Mouse (Mus musculus) heart, adult 8-10 months (tissue): ENCODE results near the gene Mid1. TPM values are rescaled to one million over a fixed set of nuclear protein-coding genes. Genes with fewer than 3 reads are reported as not detected.
"Not testable (repeated sequence)": the region's sequence is repeated elsewhere in the genome, so short reads cannot be mapped to it uniquely, and the experiment has no call there.

Experiments
- DNase-seq: peaks from one replicate; pipeline ENCODE4 v3.0.0; 2022; ENCODE audit warnings: low spot score
- total RNA-seq, 4 experiments: library from RNA; stranded (reverse); gene quantifications; 2 replicates each; pipeline ENCODE4 v1.2.4; 2022

Mid1 gene
- total RNA-seq, 4 experiments from 2014 or later: 2.7 to 4.7 (median 3.4) TPM

GRCm38 (mm10) chrX:169882220-169882609, 197.2 kb downstream of the Mid1 start:
- no peak for DNase-seq

DNA sequence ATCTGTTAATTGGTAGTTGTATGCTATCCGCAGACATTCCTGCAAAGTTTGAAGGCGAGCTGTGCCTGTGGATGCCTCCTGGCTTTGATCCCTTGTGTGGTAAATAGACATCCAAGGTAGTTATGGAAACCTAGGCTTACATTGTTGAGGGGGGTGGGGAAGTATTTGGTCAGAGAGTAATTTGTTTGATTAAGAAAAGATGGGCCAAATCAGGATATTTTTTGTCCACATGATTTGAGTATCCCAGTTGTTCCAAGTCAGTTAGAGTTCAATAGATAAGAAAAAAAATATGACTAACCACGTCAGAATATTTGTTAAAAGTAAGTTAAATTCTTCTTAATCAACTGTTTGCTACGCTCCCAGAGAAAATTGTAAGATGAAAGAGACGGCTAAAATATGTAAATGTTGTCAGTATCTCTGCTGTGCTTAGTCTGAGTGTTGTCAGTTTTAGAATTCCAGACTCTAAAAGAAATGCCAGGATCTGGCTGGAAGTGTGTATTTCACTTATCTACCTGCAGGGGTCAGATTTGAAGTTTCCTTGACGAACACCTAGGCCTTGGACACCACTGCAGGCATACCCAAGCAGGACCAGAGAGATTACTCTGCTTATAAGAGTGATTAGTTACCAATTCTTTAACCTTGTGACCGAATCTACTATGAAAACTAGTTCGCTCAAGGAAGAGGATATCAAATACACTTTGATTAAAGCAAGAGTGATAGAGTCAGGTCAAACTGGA, 198.7 kb downstream of the Mid1 start:
- no peak for DNase-seq

- no peak for DNase-seq
Measured at GRCm38 (mm10) chrX:169890541-169890940, 205.5 kb downstream of the Mid1 start.

DNA sequence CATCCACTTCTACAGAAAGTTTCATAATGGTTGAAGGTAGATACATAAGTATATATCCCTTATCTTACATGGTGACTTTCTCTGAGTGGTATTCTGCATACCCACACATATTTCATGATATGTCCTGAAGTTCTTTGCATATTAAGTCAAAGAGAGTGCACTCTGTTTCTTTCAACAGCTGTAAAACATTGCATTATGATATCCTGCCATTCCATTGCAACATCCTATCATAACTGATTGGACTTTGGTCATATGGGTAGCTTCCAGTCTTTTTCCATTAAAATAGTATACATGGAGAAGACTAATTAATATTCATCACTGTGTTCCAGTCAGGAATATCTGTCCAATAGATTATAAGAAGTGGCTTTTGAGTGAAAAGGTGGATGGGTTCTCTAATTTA, 207.1 kb downstream of the Mid1 start:
- DNase-seq: no peak

DNA sequence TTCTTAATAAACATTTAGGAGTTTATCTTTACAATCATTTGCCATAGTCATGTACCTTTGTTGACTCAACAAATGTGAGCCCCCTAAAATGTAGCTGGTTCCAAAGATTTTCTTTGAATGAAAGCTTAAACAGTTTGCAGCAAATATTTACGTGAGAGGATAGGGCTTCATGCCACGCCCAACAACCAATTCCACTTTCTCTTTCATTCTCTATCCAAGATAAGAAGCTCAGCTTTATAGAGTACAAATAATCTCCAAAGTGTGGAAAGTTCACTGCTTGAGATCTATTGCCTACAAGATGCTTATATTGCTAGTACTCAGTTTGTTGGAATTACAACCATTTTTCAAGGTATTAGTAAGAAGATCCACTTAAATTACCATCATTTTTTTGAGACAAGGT, 207.6 kb downstream of the Mid1 start:
- DNase-seq: no peak

GRCm38 (mm10) chrX:169899227-169899950, 214.4 kb downstream of the Mid1 start:
- no peak for DNase-seq

DNA sequence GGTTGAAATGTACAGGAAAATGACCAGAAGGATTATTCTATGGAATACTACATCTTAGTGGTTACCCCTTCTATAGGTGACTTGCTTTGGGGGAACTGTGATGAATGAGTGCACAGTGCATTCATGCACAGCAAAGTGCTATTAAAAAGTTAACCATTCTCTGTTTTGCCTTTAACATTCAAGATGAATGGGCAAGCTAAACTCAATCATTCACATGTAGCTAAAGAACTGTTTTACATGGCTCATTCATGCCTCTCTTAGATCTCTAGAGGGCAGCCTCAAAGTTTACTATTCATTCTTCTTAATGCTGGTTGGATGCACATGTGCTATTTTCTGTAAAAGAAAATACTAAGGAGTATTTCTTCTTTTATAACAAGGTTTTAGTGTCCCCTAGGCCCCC, 217.9 kb downstream of the Mid1 start:
- DNase-seq: no peak

GRCm38 (mm10) chrX:169903656-169904055, 218.7 kb downstream of the Mid1 start:
- no peak for DNase-seq

- DNase-seq: no peak
Measured at GRCm38 (mm10) chrX:169906054-169906508, 221.1 kb downstream of the Mid1 start.

DNA sequence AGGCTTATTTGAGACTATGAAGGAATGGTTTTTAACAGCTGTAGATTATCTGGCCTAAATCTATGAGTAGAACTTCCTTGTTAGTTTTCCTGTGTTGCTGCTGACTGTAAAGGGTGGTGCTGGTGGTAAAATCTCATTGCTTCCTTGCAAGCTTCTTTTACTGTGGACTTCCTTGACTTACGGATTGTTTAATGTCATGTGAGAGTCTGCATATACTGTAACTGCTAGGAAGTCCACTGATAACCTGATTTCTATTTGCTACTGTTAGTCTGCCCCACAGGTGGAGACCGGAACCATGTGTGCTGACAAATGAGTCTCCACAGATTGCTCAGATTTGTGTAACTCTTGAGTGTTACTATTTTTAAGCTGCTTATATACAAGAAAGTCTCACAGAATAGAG, 224.9 kb downstream of the Mid1 start:
- DNase-seq: no peak

- DNase-seq: no peak
Measured at GRCm38 (mm10) chrX:169915738-169916137, 230.7 kb downstream of the Mid1 start.

GRCm38 (mm10) chrX:169922541-169922940, 237.5 kb downstream of the Mid1 start:
- no peak for DNase-seq

DNA sequence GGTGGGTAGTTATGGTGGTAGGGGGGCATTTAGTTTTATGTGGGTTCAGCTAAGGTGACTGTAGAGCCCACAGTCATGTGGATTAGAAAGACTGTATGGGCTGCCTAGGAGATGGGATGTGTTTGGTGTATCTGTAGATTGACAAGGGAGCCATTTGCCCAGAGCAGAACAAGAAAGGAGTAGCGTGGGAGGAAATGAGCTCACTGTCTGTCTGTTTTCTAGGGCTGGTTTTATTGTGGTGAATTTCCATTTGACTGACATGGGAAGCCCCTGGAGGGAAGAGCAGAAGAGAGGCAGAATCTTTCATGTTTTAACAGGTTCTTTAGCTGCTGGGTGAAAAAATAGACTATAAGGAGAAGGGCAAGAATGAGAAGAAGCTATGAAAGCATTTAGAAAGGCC, 238.4 kb downstream of the Mid1 start:
- no peak for DNase-seq

DNA sequence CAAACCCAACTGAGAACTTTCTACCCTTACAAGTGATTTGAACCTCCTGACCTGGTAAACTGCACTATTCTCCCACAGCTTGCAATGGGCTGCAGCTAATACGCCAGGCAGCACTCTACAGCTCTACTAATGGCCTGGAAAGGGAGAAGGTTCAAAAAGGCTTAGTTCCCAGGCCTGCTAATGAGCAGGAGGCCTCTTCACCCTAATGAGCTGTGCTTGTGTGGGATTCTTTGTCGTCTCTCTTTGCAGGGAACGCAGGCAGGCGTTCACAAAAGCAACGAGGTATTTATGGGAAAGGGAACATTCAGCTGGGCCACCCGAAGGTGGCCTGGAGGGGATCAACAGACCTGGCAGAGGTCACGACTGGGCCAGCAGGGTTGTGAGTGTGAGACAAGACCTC, 240.6 kb downstream of the Mid1 start:
- no peak for DNase-seq

DNA sequence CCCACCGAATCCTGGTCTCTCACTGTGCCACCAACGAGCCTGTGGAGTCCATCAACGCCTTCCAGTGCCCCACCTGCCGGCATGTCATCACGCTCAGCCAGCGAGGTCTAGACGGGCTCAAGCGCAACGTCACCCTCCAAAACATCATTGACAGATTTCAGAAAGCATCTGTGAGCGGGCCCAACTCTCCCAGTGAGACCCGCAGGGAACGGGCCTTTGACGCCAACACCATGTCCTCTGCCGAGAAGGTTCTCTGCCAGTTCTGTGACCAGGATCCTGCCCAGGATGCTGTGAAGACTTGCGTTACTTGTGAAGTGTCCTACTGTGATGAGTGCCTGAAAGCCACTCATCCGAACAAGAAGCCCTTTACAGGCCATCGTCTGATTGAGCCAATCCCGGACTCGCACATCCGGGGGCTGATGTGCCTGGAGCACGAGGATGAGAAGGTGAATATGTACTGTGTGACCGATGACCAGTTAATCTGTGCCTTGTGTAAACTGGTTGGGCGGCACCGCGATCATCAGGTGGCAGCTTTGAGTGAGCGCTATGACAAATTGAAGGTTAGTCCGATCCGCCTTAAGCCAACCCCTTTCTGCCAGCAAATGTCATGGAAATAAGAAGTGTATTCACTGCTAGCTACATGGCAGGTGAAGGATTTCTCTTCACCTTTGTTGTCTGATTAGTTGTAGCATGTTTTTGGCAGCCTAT, 242.3 kb downstream of the Mid1 start:
- no peak for DNase-seq

- DNase-seq: no peak
Measured at GRCm38 (mm10) chrX:169930868-169931267, 245.9 kb downstream of the Mid1 start.

- DNase-seq: no peak
Measured at GRCm38 (mm10) chrX:169933228-169933627, 248.2 kb downstream of the Mid1 start.

DNA sequence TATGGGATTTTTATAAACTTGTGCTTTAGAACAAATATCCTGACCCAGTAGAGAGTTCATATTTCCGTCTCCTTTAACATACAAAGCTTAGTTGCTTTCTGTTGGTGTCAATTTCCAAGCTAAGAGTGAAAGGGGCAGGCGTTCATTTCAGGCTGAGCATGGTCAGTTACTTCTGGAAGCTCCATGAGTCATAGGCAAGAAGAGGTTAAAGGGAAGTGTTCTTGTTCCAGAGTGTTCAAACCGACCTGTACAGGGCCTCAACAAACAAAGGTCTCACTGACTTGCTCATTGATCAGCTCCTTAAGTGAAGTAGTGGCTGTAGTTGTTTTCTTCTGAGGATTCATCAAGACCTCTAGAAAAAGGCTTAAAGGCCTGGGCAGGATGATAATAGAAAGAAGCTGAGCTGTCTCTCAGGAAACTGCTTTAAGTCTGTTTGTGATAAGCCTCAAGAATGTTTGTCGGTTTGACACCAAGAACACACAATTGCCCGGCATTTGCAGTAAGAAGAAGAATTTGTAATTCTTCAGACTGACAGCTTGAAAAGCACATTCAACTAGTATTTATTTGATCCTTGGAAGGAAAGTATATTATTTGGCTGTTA, 252.2 kb downstream of the Mid1 start:
- DNase-seq: no peak

DNA sequence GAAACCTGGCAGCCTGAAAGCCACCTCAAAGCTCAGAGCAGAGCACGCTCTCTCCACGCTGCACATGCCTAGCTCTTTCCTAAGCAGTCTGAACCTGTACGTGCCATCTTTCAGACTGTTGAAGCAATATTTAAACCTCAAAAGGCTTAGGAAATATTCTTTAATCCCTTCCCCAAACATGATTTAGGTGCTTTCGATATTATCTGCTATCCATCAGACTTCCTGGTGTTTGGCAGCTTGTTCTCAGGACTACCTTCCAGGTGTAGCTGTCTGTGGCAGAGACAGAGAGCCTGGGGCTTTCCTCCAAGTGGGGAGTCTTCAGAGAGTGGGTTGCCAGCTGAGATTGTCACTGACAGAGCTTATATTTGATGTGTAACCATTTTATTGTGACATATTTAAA, 255.5 kb downstream of the Mid1 start:
- no peak for DNase-seq

DNA sequence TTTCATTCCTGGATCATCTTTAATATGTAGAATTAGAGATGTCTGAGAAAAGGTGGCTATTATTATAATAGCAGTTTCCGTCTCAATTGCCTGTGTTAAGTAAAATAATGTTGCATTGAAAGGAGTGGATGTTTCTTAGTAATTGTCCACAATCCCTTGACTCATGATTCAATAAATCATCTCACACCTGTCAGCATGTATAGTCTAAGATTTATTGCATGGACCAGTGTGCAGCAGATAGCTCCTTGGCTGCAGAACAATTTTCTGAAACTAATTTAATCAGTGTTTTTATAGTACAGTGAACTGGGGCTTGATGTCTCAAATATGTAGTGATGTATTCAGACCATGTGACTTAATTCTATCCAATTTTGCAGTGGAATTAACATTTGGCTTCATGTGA, 265.6 kb downstream of the Mid1 start:
- no peak for DNase-seq

DNA sequence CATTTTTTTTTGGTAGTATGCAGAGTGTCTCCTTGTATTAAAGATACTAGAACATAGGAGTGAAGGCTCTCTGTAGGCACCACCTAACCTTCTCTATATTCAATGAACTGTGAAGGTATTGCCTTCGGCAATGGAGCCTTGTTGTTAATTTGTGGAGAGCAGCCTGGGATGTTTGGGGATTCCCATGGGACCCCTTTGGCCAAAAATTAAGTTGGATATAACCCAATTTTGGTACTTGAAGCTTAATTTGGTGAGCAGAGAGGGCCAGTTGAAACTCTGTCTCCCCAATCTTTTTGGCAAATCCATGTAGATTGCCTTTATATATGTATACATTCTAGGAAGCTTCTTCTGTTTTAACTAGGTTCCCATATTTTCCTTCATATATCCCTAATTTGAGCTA, 284.3 kb downstream of the Mid1 start:
- DNase-seq: no peak

GRCm38 (mm10) chrX:169969765-169970164, 284.8 kb downstream of the Mid1 start:
- DNase-seq: not testable (repeated sequence)
